Mouse (Mus musculus) embryonic facial prominence, embryonic 12.5 days (tissue): Measurements from ENCODE around the gene Kcnc1. TPM values are rescaled to one million over a fixed set of nuclear protein-coding genes. Genes with fewer than 3 reads are reported as not detected.

Source experiments
- ATAC-seq: fragments of 200-750 bp; cut with Nextera tagmentation; 2 replicates; pipeline ENCODE4 v1.8.0; 2017; ENCODE audit not compliant: insufficient number of reproducible peaks, insufficient read depth, low FRiP score, low TSS enrichment
- H3K27ac ChIP-seq: fragments of 300-500 bp; sonication (generic); 2 replicates; pipeline ENCODE4 v1.5.1; 2016; ENCODE audit warnings: mild to moderate bottlenecking
- H3K27me3 ChIP-seq: fragments of 300-500 bp; sonication (generic); 2 replicates; pipeline ENCODE4 v1.6.1; 2016; ENCODE audit warnings: mild to moderate bottlenecking, moderate library complexity
- H3K36me3 ChIP-seq: fragments of 300-500 bp; sonication (generic); 2 replicates; pipeline ENCODE4 v1.6.1; 2016; ENCODE audit warnings: mild to moderate bottlenecking
- H3K4me1 ChIP-seq: fragments of 300-500 bp; sonication (generic); 2 replicates; pipeline ENCODE4 v1.6.1; 2016
- H3K4me2 ChIP-seq: fragments of 300-500 bp; sonication (generic); replicated peaks from 2 replicates; pipeline ENCODE4 v1.6.1; 2016; ENCODE audit warnings: mild to moderate bottlenecking, moderate library complexity
- H3K4me3 ChIP-seq: fragments of 300-500 bp; sonication (generic); 2 replicates; pipeline ENCODE4 v1.5.1; 2016; ENCODE audit warnings: mild to moderate bottlenecking
- H3K9ac ChIP-seq: fragments of 300-500 bp; sonication (generic); 2 replicates; pipeline ENCODE4 v1.6.1; 2016; ENCODE audit warnings: mild to moderate bottlenecking, moderate library complexity
- H3K9me3 ChIP-seq: fragments of 300-500 bp; sonication (generic); 2 replicates; pipeline ENCODE4 v1.6.1; 2016; ENCODE audit warnings: mild to moderate bottlenecking, moderate library complexity
- WGBS: fragments of 180-500 bp; shearing (Covaris S2); methylation state at CpG from one replicate; pipeline ENCODE4 v1.1.7; 2016; 5-methylcytosine and 5-hydroxymethylcytosine counted together
- polyA plus RNA-seq: library from polyadenylated mRNA; unstranded; fragments of >200 nt; fragmentation: Nextera tagmentation; extraction: Ambion mirVana; gene quantifications from 2 replicates; pipeline ENCODE4 v1.2.1, GENCODE M21; 2016

The Kcnc1 gene
- polyA plus RNA-seq, 1 experiment from 2014 or later = 0.50 TPM

- H3K27ac ChIP-seq = no peak overlapping the region
- H3K4me1 ChIP-seq = no peaks in the 10 kb centered on the region
- H3K36me3 ChIP-seq = no peaks in the 10 kb centered on the region
- H3K9ac ChIP-seq = no peak overlapping the region
- 47% methylated on average over 12 of the region's 12 CpGs for WGBS
- no peak overlapping the region for H3K4me3 ChIP-seq
- H3K4me2 ChIP-seq = no peak overlapping the region
- 0 out of 2 replicates have a peak, but pooled peaks cover 4% of the 10 kb centered on the region for H3K27me3 ChIP-seq
- no peaks in the 10 kb centered on the region for H3K9me3 ChIP-seq
- ATAC-seq = no peak
Observed at GRCm38 (mm10) chr7:46409204-46409789, 13.0 kb downstream of the Kcnc1 start.

GRCm38 (mm10) chr7:46410727-46411126 is 14.4 kb downstream of the Kcnc1 start:
- Histone ChIP-seq H3K9ac (no peak overlapping the region), H3K4me1 (no peaks in the 10 kb centered on the region), H3K4me2 (no peak overlapping the region), H3K4me3 (no peak overlapping the region), H3K36me3 (no peaks in the 10 kb centered on the region), H3K9me3 (no peaks in the 10 kb centered on the region), H3K27me3 (0 out of 2 replicates have a peak, but pooled peaks cover 5% of the 10 kb centered on the region), H3K27ac (no peak overlapping the region)
- 75% methylated on average over 6 of the region's 6 CpGs for WGBS
- no peak for ATAC-seq

GRCm38 (mm10) chr7:46412823-46413222 is 16.5 kb downstream of the Kcnc1 start:
- 0 out of 2 replicates have a peak, but pooled peaks cover 5% of the 10 kb centered on the region for H3K27me3 ChIP-seq
- H3K4me2 ChIP-seq = no peak overlapping the region
- no peak for ATAC-seq
- H3K9ac ChIP-seq = no peak overlapping the region
- WGBS = 70% methylated on average over 5 of the region's 5 CpGs
- no peak overlapping the region for H3K27ac ChIP-seq
- H3K4me3 ChIP-seq = no peak overlapping the region
- H3K4me1 ChIP-seq = no peaks in the 10 kb centered on the region
- no peaks in the 10 kb centered on the region for H3K9me3 ChIP-seq
- no peaks in the 10 kb centered on the region for H3K36me3 ChIP-seq

GRCm38 (mm10) chr7:46413959-46414725 is 17.8 kb downstream of the Kcnc1 start:
- Histone ChIP-seq H3K27ac (no peak overlapping the region), H3K4me2 (no peak overlapping the region), H3K36me3 (no peaks in the 10 kb centered on the region), H3K27me3 (0 out of 2 replicates have a peak, but pooled peaks cover 5% of the 10 kb centered on the region), H3K4me1 (no peaks in the 10 kb centered on the region), H3K9me3 (no peaks in the 10 kb centered on the region), H3K9ac (no peak overlapping the region), H3K4me3 (no peak overlapping the region)
- WGBS = 69% methylated on average over 6 of the region's 6 CpGs
- no peak for ATAC-seq

- H3K4me2 ChIP-seq = no peak overlapping the region
- H3K36me3 ChIP-seq = no peaks in the 10 kb centered on the region
- H3K4me3 ChIP-seq = no peak overlapping the region
- no peaks in the 10 kb centered on the region for H3K4me1 ChIP-seq
- H3K9me3 ChIP-seq = no peaks in the 10 kb centered on the region
- H3K27me3 ChIP-seq = 0 out of 2 replicates have a peak, but pooled peaks cover 5% of the 10 kb centered on the region
- H3K9ac ChIP-seq = no peak overlapping the region
- no peak overlapping the region for H3K27ac ChIP-seq
- 67% methylated on average over 14 of the region's 14 CpGs for WGBS
- ATAC-seq = no peak
Observed at GRCm38 (mm10) chr7:46415818-46416425, 19.6 kb downstream of the Kcnc1 start.

- ATAC-seq = no peak
- Histone ChIP-seq H3K4me1 (no peaks in the 10 kb centered on the region), H3K4me3 (no peak overlapping the region), H3K27me3 (0 out of 2 replicates have a peak, but pooled peaks cover 5% of the 10 kb centered on the region), H3K4me2 (no peak overlapping the region), H3K27ac (no peak overlapping the region), H3K36me3 (no peaks in the 10 kb centered on the region), H3K9ac (no peak overlapping the region), H3K9me3 (no peaks in the 10 kb centered on the region)
- WGBS = 71% methylated on average over 7 of the region's 7 CpGs
Observed at GRCm38 (mm10) chr7:46417467-46417866, 21.2 kb downstream of the Kcnc1 start.

GRCm38 (mm10) chr7:46418102-46418622 is 21.9 kb downstream of the Kcnc1 start:
- H3K27me3 ChIP-seq = 0 out of 2 replicates have a peak, but pooled peaks cover 5% of the 10 kb centered on the region
- WGBS = 76% methylated on average over 16 of the region's 16 CpGs
- no peaks in the 10 kb centered on the region for H3K4me1 ChIP-seq
- H3K4me3 ChIP-seq = no peak overlapping the region
- ATAC-seq = no peak
- no peak overlapping the region for H3K4me2 ChIP-seq
- H3K9me3 ChIP-seq = no peaks in the 10 kb centered on the region
- H3K27ac ChIP-seq = no peak overlapping the region
- H3K36me3 ChIP-seq = no peaks in the 10 kb centered on the region
- H3K9ac ChIP-seq = no peak overlapping the region

- H3K27ac ChIP-seq = no peak overlapping the region
- H3K4me2 ChIP-seq = no peak overlapping the region
- H3K27me3 ChIP-seq = peaks cover 4% of the 10 kb centered on the region; the same call in 1 of the 2 replicates
- H3K4me1 ChIP-seq = no peaks in the 10 kb centered on the region
- H3K9ac ChIP-seq = no peak overlapping the region
- WGBS = 36% methylated on average over 5 of the region's 5 CpGs
- no peaks in the 10 kb centered on the region for H3K36me3 ChIP-seq
- no peaks in the 10 kb centered on the region; the same call in 1 of the 2 replicates for H3K9me3 ChIP-seq
- ATAC-seq = no peak
- H3K4me3 ChIP-seq = no peak overlapping the region
Observed at GRCm38 (mm10) chr7:46421535-46421934, 25.2 kb downstream of the Kcnc1 start.

- ATAC-seq = no peak
- Histone ChIP-seq H3K9ac (no peak overlapping the region), H3K9me3 (no peaks in the 10 kb centered on the region; the same call in 1 of the 2 replicates), H3K4me3 (no peak overlapping the region), H3K27me3 (peaks cover 4% of the 10 kb centered on the region; the same call in 1 of the 2 replicates), H3K36me3 (no peaks in the 10 kb centered on the region), H3K27ac (no peak overlapping the region), H3K4me1 (no peaks in the 10 kb centered on the region), H3K4me2 (no peak overlapping the region)
- WGBS = 75% methylated on average over 8 of the region's 8 CpGs
Observed at GRCm38 (mm10) chr7:46422052-46422763, 25.9 kb downstream of the Kcnc1 start.

GRCm38 (mm10) chr7:46422764-46423412 is 26.6 kb downstream of the Kcnc1 start:
- Histone ChIP-seq H3K4me3 (no peak overlapping the region), H3K36me3 (no peaks in the 10 kb centered on the region), H3K4me2 (no peak overlapping the region), H3K27ac (no peak overlapping the region), H3K4me1 (no peaks in the 10 kb centered on the region), H3K27me3 (peaks cover 4% of the 10 kb centered on the region; the same call in 1 of the 2 replicates), H3K9ac (no peak overlapping the region), H3K9me3 (no peaks in the 10 kb centered on the region; the same call in 1 of the 2 replicates)
- 58% methylated on average over 18 of the region's 18 CpGs for WGBS
- no peak for ATAC-seq

GRCm38 (mm10) chr7:46423951-46424350 is 27.7 kb downstream of the Kcnc1 start:
- H3K4me1 ChIP-seq = no peaks in the 10 kb centered on the region
- H3K27me3 ChIP-seq = peaks cover 4% of the 10 kb centered on the region; the same call in 1 of the 2 replicates
- H3K27ac ChIP-seq = no peak overlapping the region
- no peak overlapping the region for H3K4me3 ChIP-seq
- H3K9me3 ChIP-seq = no peaks in the 10 kb centered on the region; the same call in 1 of the 2 replicates
- WGBS = 79% methylated on average over 3 of the region's 3 CpGs
- no peak for ATAC-seq
- H3K4me2 ChIP-seq = no peak overlapping the region
- H3K9ac ChIP-seq = no peak overlapping the region
- H3K36me3 ChIP-seq = no peaks in the 10 kb centered on the region
